Mouse (Mus musculus): ENCODE measurements around the gene Ascc3. TPM values are rescaled to one million over a fixed set of nuclear protein-coding genes. Genes with fewer than 3 reads are reported as not detected.
A peak's percentile ranks its signal among the peaks of the same experiment; 100 is the strongest.

Ascc3 gene
- polyA plus RNA-seq, 1 experiment from 2014 or later, result 16.8 TPM

- peaks cover 96% of the 10 kb centered on the region for H3K27me3 ChIP-seq
- no peak overlapping the region for H3K27ac ChIP-seq (replicated peaks)
- peaks cover 25% of the 10 kb centered on the region for H3K4me1 ChIP-seq (replicated peaks)
- no peaks in the 10 kb centered on the region for H3K36me3 ChIP-seq
- H3K4me2 ChIP-seq, result no peak overlapping the region
- ATAC-seq (ENCODE audit: low read depth), result no peak
- H3K9me3 ChIP-seq, result no peaks in the 10 kb centered on the region
- 9% methylated on average over 3 of the region's 3 CpGs for WGBS
- no peak overlapping the region for H3K4me3 ChIP-seq
- no peak overlapping the region for H3K9ac ChIP-seq
Measured at GRCm38 (mm10) chr10:50896767-50897390, 304.4 kb downstream of the Ascc3 start.

DNA sequence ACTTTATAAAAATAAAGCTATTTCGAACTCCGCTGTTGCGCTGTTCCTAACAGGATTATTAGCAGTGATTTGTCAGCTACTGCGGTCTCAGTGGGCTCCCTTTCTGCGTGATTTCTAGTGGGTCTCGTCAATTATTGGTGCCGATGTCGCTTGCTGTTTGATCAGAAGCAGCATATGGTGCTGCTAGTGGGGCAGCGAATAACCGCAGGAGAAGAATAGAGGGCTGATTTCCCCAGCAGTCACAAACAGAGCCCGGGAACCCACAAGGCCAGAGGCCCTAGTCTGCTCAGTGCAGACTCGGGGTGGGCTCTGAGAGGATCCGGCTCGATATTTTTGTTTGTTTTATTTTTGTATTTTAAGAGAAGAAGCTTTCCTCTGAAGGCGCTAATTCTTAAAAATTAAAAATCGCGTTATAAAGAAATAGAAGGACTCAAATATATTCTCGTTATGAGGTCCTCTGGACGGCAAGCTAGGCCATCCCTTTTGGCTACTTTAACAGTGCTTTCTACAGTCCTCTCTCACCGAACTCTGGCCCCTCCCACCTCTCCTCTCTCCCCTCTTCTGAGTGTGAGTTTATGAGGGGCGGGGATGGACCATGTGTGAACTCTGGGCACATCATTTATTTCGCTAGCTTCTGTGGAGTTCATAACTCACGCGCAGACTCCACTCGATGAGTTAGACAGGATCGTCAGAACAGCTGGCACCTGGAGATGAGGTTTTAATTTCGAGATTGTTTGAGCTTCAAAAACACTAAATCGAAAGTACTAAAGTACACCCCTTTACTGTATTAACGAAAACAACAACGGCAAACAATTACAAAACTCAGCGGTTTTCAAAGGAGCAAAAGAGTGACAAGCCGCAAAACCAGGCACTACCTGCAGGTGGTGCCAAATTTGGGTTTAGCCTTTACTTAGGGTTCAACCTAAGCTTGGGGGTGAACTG lies 305.3 kb downstream of the Ascc3 start:
- Histone ChIP-seq H3K4me3 (no peak overlapping the region), H3K4me1 (replicated peaks) (peaks cover 25% of the 10 kb centered on the region), H3K27me3 (peaks cover 96% of the 10 kb centered on the region), H3K36me3 (no peaks in the 10 kb centered on the region), H3K4me2 (no peak overlapping the region), H3K9ac (no peak overlapping the region), H3K9me3 (no peaks in the 10 kb centered on the region), H3K27ac (replicated peaks) (no peak overlapping the region)
- under 1% methylated on average over 32 of the region's 32 CpGs for WGBS
- ATAC-seq (ENCODE audit: low read depth), result no peak

DNA sequence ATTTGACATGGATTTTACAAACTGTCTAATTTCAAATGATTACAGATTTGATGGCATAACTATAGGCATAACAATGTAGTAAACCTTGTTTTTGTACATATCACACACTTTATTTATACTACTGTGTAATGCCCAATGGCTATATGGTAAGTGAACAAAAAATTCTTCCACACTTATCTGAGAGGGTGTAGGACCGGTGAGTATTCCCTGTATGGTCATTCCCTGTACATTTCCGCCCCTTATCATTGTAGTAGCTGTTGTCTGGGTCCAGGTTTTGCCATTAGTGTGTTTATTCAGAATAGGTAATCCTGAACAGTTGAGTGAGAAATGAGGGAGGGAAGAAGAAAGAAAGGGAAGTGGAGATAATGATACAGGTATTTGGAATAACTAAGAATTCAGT lies 306.2 kb downstream of the Ascc3 start:
- H3K4me3 ChIP-seq, result no peak overlapping the region; the same call in 1 of the 2 replicates
- H3K27me3 ChIP-seq, result peaks cover 94% of the 10 kb centered on the region
- no peak overlapping the region for H3K4me2 ChIP-seq
- no peaks in the 10 kb centered on the region for H3K36me3 ChIP-seq
- no peak for ATAC-seq (ENCODE audit: low read depth)
- no peak overlapping the region for H3K9ac ChIP-seq
- H3K4me1 ChIP-seq (replicated peaks), result peaks cover 25% of the 10 kb centered on the region
- WGBS, result 8% methylated on average over 2 of the region's 2 CpGs
- no peaks in the 10 kb centered on the region for H3K9me3 ChIP-seq
- H3K27ac ChIP-seq (replicated peaks), result no peak overlapping the region

DNA sequence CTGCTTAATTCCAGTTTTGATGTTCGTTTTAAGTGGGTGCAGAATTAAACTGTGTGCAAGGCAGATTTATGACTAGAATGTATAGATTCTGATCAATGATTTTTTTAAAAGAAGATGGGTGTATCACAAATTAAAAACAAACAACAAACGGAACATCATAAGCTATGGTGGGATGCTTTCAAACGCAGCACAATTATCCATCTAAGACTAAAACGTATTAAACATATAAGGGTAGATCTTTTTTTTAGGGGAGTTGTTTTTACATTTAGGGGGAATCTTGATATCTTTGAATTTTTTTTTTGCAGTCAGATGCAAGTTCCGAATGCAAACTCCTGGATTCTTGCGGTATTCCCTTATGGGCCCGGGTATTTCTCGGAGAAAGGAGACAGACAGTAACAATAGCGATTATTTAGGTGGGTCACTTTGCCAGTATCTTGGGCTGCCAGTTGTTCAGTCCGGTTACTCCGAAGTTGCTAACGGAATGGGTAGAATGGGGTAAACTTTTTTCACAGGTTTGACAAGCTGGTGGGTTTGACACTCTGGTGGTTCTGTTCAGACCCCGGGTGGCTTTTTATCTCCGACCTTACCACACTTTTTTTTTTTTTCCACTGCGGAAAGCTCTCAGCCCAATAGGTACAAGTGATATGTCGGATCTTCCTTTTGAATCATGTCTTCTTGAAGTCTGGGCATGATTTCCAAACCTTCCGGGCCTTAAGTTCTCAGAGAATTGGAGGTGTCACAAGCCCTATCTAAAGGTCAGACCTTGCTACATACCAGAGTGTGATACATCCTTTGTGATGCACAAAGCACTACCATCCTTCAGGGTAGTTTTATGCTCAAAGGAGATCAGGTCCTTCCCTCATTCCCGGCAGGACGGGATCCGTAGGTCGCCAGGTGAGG lies 307.6 kb downstream of the Ascc3 start:
- no peak overlapping the region for H3K27ac ChIP-seq (replicated peaks)
- H3K9ac ChIP-seq, result no peak overlapping the region
- H3K9me3 ChIP-seq, result no peaks in the 10 kb centered on the region
- ATAC-seq (ENCODE audit: low read depth), result no peak
- H3K4me2 ChIP-seq, result no peak overlapping the region
- H3K4me1 ChIP-seq (replicated peaks), result peaks cover 13% of the 10 kb centered on the region
- peaks cover 95% of the 10 kb centered on the region for H3K27me3 ChIP-seq
- WGBS, result 3% methylated on average over 21 of the region's 21 CpGs
- H3K4me3 ChIP-seq, result peak overlapping the region; percentile 10; the same call in 1 of the 2 replicates
- H3K36me3 ChIP-seq, result no peaks in the 10 kb centered on the region
